Mouse (Mus musculus): Measurements from ENCODE around the gene Ap4b1. TPM values are rescaled to one million over a fixed set of nuclear protein-coding genes. Genes with fewer than 3 reads are reported as not detected.

Ap4b1 gene
- polyA plus RNA-seq, 1 experiment from 2014 or later, result 19.1 TPM

DNA sequence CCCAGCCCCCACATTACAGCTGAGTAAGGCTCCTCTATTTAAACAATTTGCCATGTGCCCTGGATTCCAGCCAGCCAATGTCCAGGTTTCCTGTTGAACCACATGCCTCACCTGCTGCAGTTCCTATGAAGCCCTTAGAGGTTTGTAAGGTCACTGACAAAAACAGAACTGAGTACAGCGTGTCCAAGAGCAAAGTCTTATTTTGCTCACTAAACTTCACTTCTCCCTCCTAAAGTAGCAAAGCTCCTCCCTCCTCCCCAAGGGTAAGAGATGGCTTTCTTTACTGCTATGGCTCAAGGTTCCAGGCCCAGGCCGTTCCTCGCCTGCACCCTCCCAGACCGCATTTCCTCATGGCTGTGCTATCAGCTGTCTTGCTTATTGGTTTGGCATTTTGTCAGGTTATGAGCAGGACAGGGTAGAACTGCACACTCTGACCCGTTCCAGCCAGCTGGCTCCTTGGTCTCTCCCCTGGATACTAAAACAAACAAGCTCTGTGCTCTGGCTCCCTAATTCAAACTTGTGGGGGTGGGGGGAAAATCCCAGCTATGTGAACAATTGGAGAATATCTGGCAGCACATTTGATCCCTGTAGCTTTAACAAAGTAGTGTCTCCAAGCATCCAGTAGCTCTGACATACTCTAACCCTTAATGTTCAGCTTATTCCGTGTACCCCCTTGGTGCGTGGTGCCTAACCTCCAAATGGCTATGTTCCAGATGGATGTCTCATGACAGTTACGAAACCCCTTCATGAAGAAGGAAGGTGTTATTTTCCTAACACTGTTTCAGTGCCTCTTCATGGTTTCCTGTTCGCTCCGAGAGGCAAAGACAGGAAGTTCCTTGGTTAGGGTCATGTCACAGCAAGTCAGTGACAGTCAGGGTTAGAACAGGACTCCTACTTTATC lies 7.4 kb upstream of the Ap4b1 start:
- peaks cover 6% of the 10 kb centered on the region for H3K4me1 ChIP-seq (ENCODE audit: insufficient read depth)
- peak; percentile 91 for ATAC-seq (ENCODE audit: insufficient read depth)
- H3K4me3 ChIP-seq (ENCODE audit: low read depth, low read length), result no peak overlapping the region
- H3K9me3 ChIP-seq (ENCODE audit: low read depth, low read length), result no peaks in the 10 kb centered on the region
- peaks cover 40% of the 10 kb centered on the region for H3K36me3 ChIP-seq (ENCODE audit: insufficient read depth)
- peak; percentile 71 for DNase-seq
- H3K27ac ChIP-seq (ENCODE audit: low read depth), result peak overlapping the region; percentile 78
- no peak overlapping the region; the same call in 1 of the 2 replicates for H3K9ac ChIP-seq
- no peak for TF ChIP-seq CTCF (IDR thresholded peaks at IDR 0.05; ENCODE audit: low read depth)
- WGBS, result 38% methylated on average over 10 of the region's 10 CpGs
- H3K4me2 ChIP-seq, result peak overlapping the region; percentile 1; the same call in 1 of the 2 replicates
- no peaks in the 10 kb centered on the region for H3K27me3 ChIP-seq (ENCODE audit: insufficient read depth, low read length)

DNA sequence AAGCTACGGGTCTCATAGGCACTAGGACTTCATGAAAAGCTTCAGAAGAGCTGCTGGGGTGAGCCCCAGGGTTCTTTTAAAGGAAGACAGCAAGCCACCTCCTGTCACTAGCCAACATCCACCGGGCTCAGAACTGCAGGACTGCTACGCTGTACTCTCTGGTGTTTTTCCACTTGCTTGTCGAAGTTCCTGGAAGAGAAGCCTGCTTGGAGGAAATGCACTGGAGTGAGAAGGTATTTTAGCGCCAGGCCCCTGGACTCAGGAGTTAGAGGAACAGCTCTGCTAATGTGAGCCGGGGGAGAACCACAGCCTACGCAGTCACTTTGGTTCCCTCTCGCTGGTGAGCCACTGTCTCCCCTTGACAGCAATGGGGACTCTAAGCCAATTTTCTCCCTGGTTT lies 6.5 kb upstream of the Ap4b1 start:
- H3K9me3 ChIP-seq (ENCODE audit: low read depth, low read length), result no peaks in the 10 kb centered on the region
- no peak for TF ChIP-seq CTCF (IDR thresholded peaks at IDR 0.05; ENCODE audit: low read depth)
- no peak for DNase-seq
- H3K4me1 ChIP-seq (ENCODE audit: insufficient read depth), result peaks cover 6% of the 10 kb centered on the region
- no peaks in the 10 kb centered on the region for H3K27me3 ChIP-seq (ENCODE audit: insufficient read depth, low read length)
- 87% methylated on average over 8 of the region's 8 CpGs for WGBS
- no peak overlapping the region for H3K4me3 ChIP-seq (ENCODE audit: low read depth, low read length)
- H3K27ac ChIP-seq (ENCODE audit: low read depth), result no peak overlapping the region; the same call in 1 of the 2 replicates
- H3K36me3 ChIP-seq (ENCODE audit: insufficient read depth), result peaks cover 45% of the 10 kb centered on the region
- ATAC-seq (ENCODE audit: insufficient read depth), result no peak
- H3K4me2 ChIP-seq, result no peak overlapping the region
- H3K9ac ChIP-seq, result no peak overlapping the region

DNA sequence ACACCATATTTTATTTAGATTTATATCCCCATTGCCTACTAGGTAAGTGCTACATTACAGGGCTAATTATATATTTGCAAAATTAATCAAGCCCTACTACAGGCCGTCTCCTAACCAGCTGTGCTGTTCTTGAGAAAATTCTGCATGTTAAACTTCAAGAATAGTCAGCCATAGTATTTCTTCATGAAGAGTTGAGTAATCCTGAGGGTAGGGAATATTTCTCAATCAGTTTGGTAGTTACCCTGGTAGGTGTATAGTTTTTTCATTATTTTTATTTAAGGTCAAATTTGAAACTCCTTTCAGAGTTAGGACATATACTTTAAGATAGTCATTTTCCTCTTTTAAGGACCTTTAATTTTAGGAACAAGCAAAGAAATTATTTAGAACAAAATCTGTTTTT lies 3.6 kb upstream of the Ap4b1 start:
- Histone ChIP-seq H3K4me1 (ENCODE audit: insufficient read depth) (peaks cover 11% of the 10 kb centered on the region), H3K4me3 (ENCODE audit: low read depth, low read length) (no peak overlapping the region), H3K27ac (ENCODE audit: low read depth) (no peak overlapping the region), H3K36me3 (ENCODE audit: insufficient read depth) (peaks cover 45% of the 10 kb centered on the region), H3K4me2 (no peak overlapping the region), H3K9me3 (ENCODE audit: low read depth, low read length) (no peaks in the 10 kb centered on the region), H3K9ac (no peak overlapping the region), H3K27me3 (ENCODE audit: insufficient read depth, low read length) (no peaks in the 10 kb centered on the region)
- ATAC-seq (ENCODE audit: insufficient read depth) (no peak), DNase-seq (no peak)
- TF ChIP-seq CTCF (IDR thresholded peaks at IDR 0.05; ENCODE audit: low read depth), result no peak
- 90% methylated on average over 1 of the region's 1 CpGs for WGBS

DNA sequence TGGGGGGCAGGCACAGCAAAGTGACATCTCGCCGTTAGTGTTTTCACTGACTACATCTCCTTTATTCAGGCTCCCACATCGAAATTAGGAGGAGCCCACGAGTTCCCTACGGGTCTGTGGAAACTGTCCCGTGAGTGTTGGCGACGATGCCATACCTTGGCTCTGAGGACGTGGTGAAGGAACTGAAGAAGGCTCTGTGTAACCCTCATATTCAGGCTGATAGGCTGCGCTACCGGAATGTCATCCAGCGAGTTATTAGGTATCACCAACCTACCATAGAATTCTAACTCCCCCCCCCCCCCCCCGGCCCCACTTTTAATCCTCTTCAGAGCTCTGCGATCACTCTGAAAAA lies 455 bp downstream of the Ap4b1 start:
- Histone ChIP-seq H3K4me3 (ENCODE audit: low read depth, low read length) (peak overlapping the region; percentile 85), H3K27me3 (ENCODE audit: insufficient read depth, low read length) (no peaks in the 10 kb centered on the region), H3K36me3 (ENCODE audit: insufficient read depth) (peaks cover 29% of the 10 kb centered on the region), H3K9me3 (ENCODE audit: low read depth, low read length) (no peaks in the 10 kb centered on the region), H3K4me2 (peak overlapping the region; percentile 72), H3K4me1 (ENCODE audit: insufficient read depth) (peaks cover 5% of the 10 kb centered on the region; the same call in 1 of the 2 replicates), H3K27ac (ENCODE audit: low read depth) (peak overlapping the region; percentile 96), H3K9ac (peak overlapping the region; percentile 91)
- DNase-seq (no peak), ATAC-seq (ENCODE audit: insufficient read depth) (peak; percentile 69)
- no peak for TF ChIP-seq CTCF (IDR thresholded peaks at IDR 0.05; ENCODE audit: low read depth)
- 2% methylated on average over 14 of the region's 14 CpGs for WGBS

DNA sequence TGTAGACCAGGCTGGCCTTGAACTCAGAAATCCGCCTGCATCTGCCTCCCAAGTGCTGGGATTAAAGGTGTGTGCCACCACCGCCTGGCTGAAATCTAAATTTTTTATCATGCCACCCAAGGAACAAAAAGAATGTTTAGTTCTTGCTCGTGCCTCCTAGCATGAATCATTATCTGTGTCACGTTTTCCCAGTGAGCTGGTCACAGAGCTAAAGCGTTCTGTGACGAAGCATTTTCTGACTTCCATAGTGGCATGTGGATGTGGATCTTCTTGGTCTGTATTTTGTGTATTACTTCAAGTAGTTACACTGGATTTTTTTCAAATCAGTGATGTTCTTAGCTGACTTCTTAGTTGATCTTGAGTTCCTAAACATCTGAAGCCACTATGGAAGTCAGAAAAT lies 1.6 kb downstream of the Ap4b1 start:
- TF ChIP-seq CTCF (IDR thresholded peaks at IDR 0.05; ENCODE audit: low read depth), result no peak
- 81% methylated on average over 6 of the region's 6 CpGs for WGBS
- Histone ChIP-seq H3K4me3 (ENCODE audit: low read depth, low read length) (no peak overlapping the region), H3K9me3 (ENCODE audit: low read depth, low read length) (no peaks in the 10 kb centered on the region), H3K4me1 (ENCODE audit: insufficient read depth) (peaks cover 5% of the 10 kb centered on the region; the same call in 1 of the 2 replicates), H3K4me2 (no peak overlapping the region), H3K9ac (no peak overlapping the region), H3K27ac (ENCODE audit: low read depth) (no peak overlapping the region), H3K27me3 (ENCODE audit: insufficient read depth, low read length) (no peaks in the 10 kb centered on the region), H3K36me3 (ENCODE audit: insufficient read depth) (peaks cover 30% of the 10 kb centered on the region)
- DNase-seq (no peak), ATAC-seq (ENCODE audit: insufficient read depth) (no peak)

DNA sequence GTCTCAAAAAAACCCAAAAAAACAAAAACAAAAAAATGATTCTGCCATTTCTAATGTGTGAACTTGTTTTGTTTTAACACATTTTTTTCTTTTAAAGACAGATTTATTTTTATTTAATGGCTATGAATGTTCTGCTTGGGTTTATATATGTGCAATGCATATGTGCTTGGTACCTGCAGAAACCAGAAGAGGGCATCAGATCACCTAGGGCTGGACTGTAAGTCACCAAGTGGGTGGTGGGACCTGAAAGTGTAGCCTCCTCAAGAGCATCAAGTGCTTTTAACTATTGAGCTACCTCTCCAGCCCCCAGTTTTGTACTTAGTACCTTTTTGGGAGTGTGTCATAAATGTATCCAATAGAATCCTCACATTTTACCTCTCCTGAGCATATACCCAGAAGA lies 18.2 kb downstream of the Ap4b1 start:
- no peak overlapping the region for H3K4me3 ChIP-seq (ENCODE audit: low read depth, low read length)
- H3K4me2 ChIP-seq, result no peak overlapping the region
- H3K36me3 ChIP-seq (ENCODE audit: insufficient read depth), result 0 out of 2 replicates have a peak, but pooled peaks cover 2% of the 10 kb centered on the region
- DNase-seq (no peak), ATAC-seq (ENCODE audit: insufficient read depth) (no peak)
- no peaks in the 10 kb centered on the region for H3K27me3 ChIP-seq (ENCODE audit: insufficient read depth, low read length)
- H3K4me1 ChIP-seq (ENCODE audit: insufficient read depth), result no peaks in the 10 kb centered on the region
- no peak overlapping the region for H3K27ac ChIP-seq (ENCODE audit: low read depth)
- H3K9me3 ChIP-seq (ENCODE audit: low read depth, low read length), result no peaks in the 10 kb centered on the region
- no peak overlapping the region for H3K9ac ChIP-seq
- TF ChIP-seq CTCF (IDR thresholded peaks at IDR 0.05; ENCODE audit: low read depth), result 0 out of 2 replicates have a peak, but pooled peaks have one; percentile 27

DNA sequence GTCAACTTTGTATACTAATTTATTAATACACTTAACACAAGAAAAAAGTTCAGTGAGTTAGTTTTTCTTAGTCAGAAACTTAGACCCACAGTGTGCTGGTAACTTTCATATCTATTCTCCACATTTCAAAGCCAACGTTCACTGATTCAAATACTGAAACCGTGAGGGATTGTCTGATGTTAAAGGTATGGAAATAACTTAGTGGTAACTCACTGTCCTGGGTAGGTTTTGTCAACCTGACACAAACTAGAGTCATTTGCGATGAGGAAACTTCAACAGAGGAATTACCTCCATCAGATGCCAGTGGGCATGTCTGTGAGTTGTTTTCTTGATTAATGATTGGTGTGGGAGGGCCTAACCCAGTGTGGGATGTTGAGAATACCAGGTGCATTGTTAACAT lies 19.7 kb downstream of the Ap4b1 start:
- no peak for TF ChIP-seq CTCF (IDR thresholded peaks at IDR 0.05; ENCODE audit: low read depth)
- no peak for DNase-seq
- 78% methylated on average over 3 of the region's 3 CpGs for WGBS

More for the DNA sequence above, 19.7 kb downstream of the Ap4b1 start:
- no peaks in the 10 kb centered on the region for H3K27me3 ChIP-seq (ENCODE audit: insufficient read depth, low read length)
- no peak overlapping the region for H3K4me3 ChIP-seq (ENCODE audit: low read depth, low read length)
- ATAC-seq (ENCODE audit: insufficient read depth), result no peak
- no peak overlapping the region for H3K27ac ChIP-seq (ENCODE audit: low read depth)
- no peaks in the 10 kb centered on the region for H3K36me3 ChIP-seq (ENCODE audit: insufficient read depth)
- no peak overlapping the region for H3K4me2 ChIP-seq
- no peak overlapping the region for H3K9ac ChIP-seq
- H3K9me3 ChIP-seq (ENCODE audit: low read depth, low read length), result no peaks in the 10 kb centered on the region
- H3K4me1 ChIP-seq (ENCODE audit: insufficient read depth), result no peaks in the 10 kb centered on the region

Data from lung, embryonic 14.5 days (tissue).